Mouse (Mus musculus): ENCODE measurements at regions not wholly inside any gene's neighbourhood (a gene's known extent, or its start where the extent isn't known, plus 50 kb on each side); places are given as distances from the start of the nearest gene placed in this dataset.

- TF ChIP-seq CTCF (IDR thresholded peaks at IDR 0.05; ENCODE audit: low read depth, low read length) = no peak
- no peak for TF ChIP-seq GATA1 (IDR thresholded peaks at IDR 0.05; ENCODE audit: borderline replicate concordance, low read length)
Observed at GRCm38 (mm10) chr9:32939626-32940025, 303.6 kb downstream of the Ets1 start.
